Mouse (Mus musculus): ENCODE data around the gene Cxcl14. TPM values are rescaled to one million over a fixed set of nuclear protein-coding genes. Genes with fewer than 3 reads are reported as not detected.

Gene Cxcl14
- polyA plus RNA-seq, 1 experiment from 2014 or later = 37.6 TPM

- no peak for ATAC-seq (ENCODE audit: low FRiP score, low read depth)
- WGBS = 39% methylated on average over 4 of the region's 4 CpGs
- Histone ChIP-seq H3K4me3 (no peak overlapping the region), H3K4me2 (replicated peaks) (no peak overlapping the region), H3K27ac (replicated peaks) (no peak overlapping the region), H3K4me1 (peaks cover 9% of the 10 kb centered on the region), H3K36me3 (no peaks in the 10 kb centered on the region), H3K9ac (replicated peaks) (no peak overlapping the region), H3K27me3 (peaks cover 74% of the 10 kb centered on the region), H3K9me3 (0 out of 2 replicates have a peak, but pooled peaks cover 4% of the 10 kb centered on the region)
Observed at GRCm38 (mm10) chr13:56288601-56289000, 7.8 kb downstream of the Cxcl14 start.

GRCm38 (mm10) chr13:56287091-56287490, 9.3 kb downstream of the Cxcl14 start:
- H3K27me3 ChIP-seq = peaks cover 67% of the 10 kb centered on the region
- no peak for ATAC-seq (ENCODE audit: low FRiP score, low read depth)
- H3K4me3 ChIP-seq = no peak overlapping the region
- WGBS = 79% methylated on average over 9 of the region's 9 CpGs
- 0 out of 2 replicates have a peak, but pooled peaks cover 4% of the 10 kb centered on the region for H3K9me3 ChIP-seq
- H3K4me1 ChIP-seq = peaks cover 9% of the 10 kb centered on the region
- H3K36me3 ChIP-seq = no peaks in the 10 kb centered on the region
- no peak overlapping the region for H3K4me2 ChIP-seq (replicated peaks)
- H3K27ac ChIP-seq (replicated peaks) = no peak overlapping the region
- no peak overlapping the region for H3K9ac ChIP-seq (replicated peaks)

GRCm38 (mm10) chr13:56283321-56283720, 13.0 kb downstream of the Cxcl14 start:
- no peak overlapping the region for H3K27ac ChIP-seq (replicated peaks)
- H3K4me3 ChIP-seq = no peak overlapping the region
- 0 out of 2 replicates have a peak, but pooled peaks cover 4% of the 10 kb centered on the region for H3K9me3 ChIP-seq
- ATAC-seq (ENCODE audit: low FRiP score, low read depth) = no peak
- no peak overlapping the region for H3K9ac ChIP-seq (replicated peaks)
- no peaks in the 10 kb centered on the region for H3K4me1 ChIP-seq
- peaks cover 60% of the 10 kb centered on the region for H3K27me3 ChIP-seq
- no peak overlapping the region for H3K4me2 ChIP-seq (replicated peaks)
- no peaks in the 10 kb centered on the region for H3K36me3 ChIP-seq
- WGBS = 89% methylated on average over 13 of the region's 13 CpGs

- WGBS = 78% methylated on average over 6 of the region's 6 CpGs
- H3K27ac ChIP-seq (replicated peaks) = no peak overlapping the region
- ATAC-seq (ENCODE audit: low FRiP score, low read depth) = no peak
- no peaks in the 10 kb centered on the region for H3K4me1 ChIP-seq
- no peak overlapping the region for H3K4me3 ChIP-seq
- peaks cover 49% of the 10 kb centered on the region for H3K27me3 ChIP-seq
- no peak overlapping the region for H3K4me2 ChIP-seq (replicated peaks)
- 0 out of 2 replicates have a peak, but pooled peaks cover 4% of the 10 kb centered on the region for H3K9me3 ChIP-seq
- no peaks in the 10 kb centered on the region for H3K36me3 ChIP-seq
- H3K9ac ChIP-seq (replicated peaks) = no peak overlapping the region
Observed at GRCm38 (mm10) chr13:56280356-56280755, 16.0 kb downstream of the Cxcl14 start.

- H3K4me2 ChIP-seq (replicated peaks) = no peak overlapping the region
- no peak overlapping the region for H3K27ac ChIP-seq (replicated peaks)
- 0 out of 2 replicates have a peak, but pooled peaks cover 4% of the 10 kb centered on the region for H3K9me3 ChIP-seq
- peaks cover 49% of the 10 kb centered on the region for H3K27me3 ChIP-seq
- H3K9ac ChIP-seq (replicated peaks) = no peak overlapping the region
- H3K4me1 ChIP-seq = no peaks in the 10 kb centered on the region
- 23% methylated on average over 8 of the region's 8 CpGs for WGBS
- ATAC-seq (ENCODE audit: low FRiP score, low read depth) = no peak; the same call in 1 of the 2 replicates
- H3K4me3 ChIP-seq = no peak overlapping the region
- no peaks in the 10 kb centered on the region for H3K36me3 ChIP-seq
Observed at GRCm38 (mm10) chr13:56279439-56279838, 16.9 kb downstream of the Cxcl14 start.

- Histone ChIP-seq H3K4me2 (replicated peaks) (no peak overlapping the region), H3K36me3 (no peaks in the 10 kb centered on the region), H3K27ac (replicated peaks) (no peak overlapping the region), H3K27me3 (peaks cover 38% of the 10 kb centered on the region), H3K4me3 (no peak overlapping the region), H3K9me3 (peaks cover 12% of the 10 kb centered on the region), H3K4me1 (no peaks in the 10 kb centered on the region), H3K9ac (replicated peaks) (no peak overlapping the region)
- no peak for ATAC-seq (ENCODE audit: low FRiP score, low read depth)
- 62% methylated on average over 2 of the region's 2 CpGs for WGBS
Observed at GRCm38 (mm10) chr13:56275171-56275570, 21.2 kb downstream of the Cxcl14 start.

- Histone ChIP-seq H3K9ac (replicated peaks) (no peak overlapping the region), H3K9me3 (peaks cover 12% of the 10 kb centered on the region), H3K4me3 (no peak overlapping the region), H3K4me2 (replicated peaks) (no peak overlapping the region), H3K27me3 (peaks cover 51% of the 10 kb centered on the region), H3K4me1 (0 out of 2 replicates have a peak, but pooled peaks cover 9% of the 10 kb centered on the region), H3K27ac (replicated peaks) (no peak overlapping the region), H3K36me3 (no peaks in the 10 kb centered on the region)
- ATAC-seq (ENCODE audit: low FRiP score, low read depth) = no peak
- 69% methylated on average over 13 of the region's 13 CpGs for WGBS
Observed at GRCm38 (mm10) chr13:56270124-56270523, 26.2 kb downstream of the Cxcl14 start.

- H3K9me3 ChIP-seq = peaks cover 12% of the 10 kb centered on the region
- 78% methylated on average over 4 of the region's 4 CpGs for WGBS
- H3K9ac ChIP-seq (replicated peaks) = no peak overlapping the region
- 0 out of 2 replicates have a peak, but pooled peaks cover 9% of the 10 kb centered on the region for H3K4me1 ChIP-seq
- ATAC-seq (ENCODE audit: low FRiP score, low read depth) = no peak
- peaks cover 67% of the 10 kb centered on the region for H3K27me3 ChIP-seq
- H3K27ac ChIP-seq (replicated peaks) = no peak overlapping the region
- no peak overlapping the region for H3K4me3 ChIP-seq
- H3K36me3 ChIP-seq = no peaks in the 10 kb centered on the region
- H3K4me2 ChIP-seq (replicated peaks) = no peak overlapping the region
Observed at GRCm38 (mm10) chr13:56267396-56267795, 29.0 kb downstream of the Cxcl14 start.

- Histone ChIP-seq H3K36me3 (no peaks in the 10 kb centered on the region), H3K4me3 (no peak overlapping the region), H3K9me3 (peaks cover 7% of the 10 kb centered on the region), H3K4me1 (0 out of 2 replicates have a peak, but pooled peaks cover 9% of the 10 kb centered on the region), H3K9ac (replicated peaks) (no peak overlapping the region), H3K27me3 (peaks cover 77% of the 10 kb centered on the region), H3K27ac (replicated peaks) (no peak overlapping the region), H3K4me2 (replicated peaks) (no peak overlapping the region)
- 41% methylated on average over 8 of the region's 8 CpGs for WGBS
- ATAC-seq (ENCODE audit: low FRiP score, low read depth) = peak; percentile 52
Observed at GRCm38 (mm10) chr13:56266435-56266834, 29.9 kb downstream of the Cxcl14 start.

GRCm38 (mm10) chr13:56265661-56266060, 30.7 kb downstream of the Cxcl14 start:
- Histone ChIP-seq H3K4me2 (replicated peaks) (no peak overlapping the region), H3K4me1 (peaks cover 12% of the 10 kb centered on the region), H3K36me3 (no peaks in the 10 kb centered on the region), H3K4me3 (no peak overlapping the region), H3K9me3 (no peaks in the 10 kb centered on the region; the same call in 1 of the 2 replicates), H3K9ac (replicated peaks) (no peak overlapping the region), H3K27ac (replicated peaks) (no peak overlapping the region), H3K27me3 (peaks cover 79% of the 10 kb centered on the region)
- 70% methylated on average over 5 of the region's 5 CpGs for WGBS
- ATAC-seq (ENCODE audit: low FRiP score, low read depth) = no peak

- no peak overlapping the region for H3K4me3 ChIP-seq
- ATAC-seq (ENCODE audit: low FRiP score, low read depth) = no peak
- H3K27me3 ChIP-seq = peaks cover 84% of the 10 kb centered on the region
- no peaks in the 10 kb centered on the region for H3K36me3 ChIP-seq
- peaks cover 41% of the 10 kb centered on the region for H3K4me1 ChIP-seq
- WGBS = 54% methylated on average over 4 of the region's 4 CpGs
- no peak overlapping the region for H3K4me2 ChIP-seq (replicated peaks)
- no peak overlapping the region for H3K27ac ChIP-seq (replicated peaks)
- no peaks in the 10 kb centered on the region for H3K9me3 ChIP-seq
- H3K9ac ChIP-seq (replicated peaks) = no peak overlapping the region
Observed at GRCm38 (mm10) chr13:56262269-56262668, 34.1 kb downstream of the Cxcl14 start.

GRCm38 (mm10) chr13:56260344-56260780, 36.0 kb downstream of the Cxcl14 start:
- 0 out of 2 replicates have a peak overlapping the region, but pooled peaks have one; percentile 11 for H3K4me3 ChIP-seq
- peaks cover 93% of the 10 kb centered on the region for H3K27me3 ChIP-seq
- no peak overlapping the region for H3K9ac ChIP-seq (replicated peaks)
- H3K27ac ChIP-seq (replicated peaks) = peak overlapping the region; percentile 77
- ATAC-seq (ENCODE audit: low FRiP score, low read depth) = peak; percentile 31
- peak overlapping the region; percentile 34 for H3K4me2 ChIP-seq (replicated peaks)
- under 1% methylated on average over 17 of the region's 17 CpGs for WGBS
- H3K9me3 ChIP-seq = no peaks in the 10 kb centered on the region
- H3K36me3 ChIP-seq = no peaks in the 10 kb centered on the region
- H3K4me1 ChIP-seq = peaks cover 49% of the 10 kb centered on the region

- 0% methylated on average over 5 of the region's 5 CpGs for WGBS
- Histone ChIP-seq H3K9me3 (no peaks in the 10 kb centered on the region), H3K4me3 (no peak overlapping the region), H3K27ac (replicated peaks) (peak overlapping the region; percentile 77), H3K4me1 (peaks cover 53% of the 10 kb centered on the region), H3K36me3 (no peaks in the 10 kb centered on the region), H3K27me3 (peaks cover 93% of the 10 kb centered on the region), H3K4me2 (replicated peaks) (peak overlapping the region; percentile 34), H3K9ac (replicated peaks) (no peak overlapping the region)
- ATAC-seq (ENCODE audit: low FRiP score, low read depth) = peak; percentile 5; the same call in 1 of the 2 replicates
Observed at GRCm38 (mm10) chr13:56259926-56260250, 36.5 kb downstream of the Cxcl14 start.

All from midbrain, embryonic 12.5 days (tissue).